Mouse (Mus musculus): ENCODE measurements at regions not wholly inside any gene's neighbourhood (a gene's known extent, or its start where the extent isn't known, plus 50 kb on each side); places are given as distances from the start of the nearest gene placed in this dataset.

GRCm38 (mm10) chr11:38034526-38035286, 798.9 kb upstream of the Tenm2 start:
- TF ChIP-seq CEBPB (IDR thresholded peaks at IDR 0.05; ENCODE audit: insufficient read depth, poor library complexity, severe bottlenecking) (no peak), TCF3 (IDR thresholded peaks at IDR 0.05; ENCODE audit: insufficient read length, low read depth) (no peak), POLR2A (IDR thresholded peaks at IDR 0.05; ENCODE audit: insufficient read length, low read depth) (no peak), MYOG (IDR thresholded peaks at IDR 0.05; ENCODE audit: control insufficient read depth in 1 of 3, insufficient read depth in 1 of 3, insufficient read length in 2 of 3, low read depth in 2 of 3) (no peak), MAX (IDR thresholded peaks at IDR 0.05; ENCODE audit: low read depth) (no peak), E2F4 (IDR thresholded peaks at IDR 0.05; ENCODE audit: insufficient read depth) (no peak), SRF (IDR thresholded peaks at IDR 0.05; ENCODE audit: control insufficient read depth, insufficient read length, low read depth) (no peak), MYOD1 (IDR thresholded peaks at IDR 0.05; ENCODE audit: control insufficient read depth in 1 of 3, insufficient read length in 2 of 3, low read depth in 2 of 3) (no peak)
